Mouse (Mus musculus) heart, embryonic 13.5 days (tissue): ENCODE results near the gene Wdhd1. TPM values are rescaled to one million over a fixed set of nuclear protein-coding genes. Genes with fewer than 3 reads are reported as not detected.

Source experiments
- ATAC-seq: fragments of 200-750 bp; cut with Nextera tagmentation; 2 replicates; pipeline ENCODE4 v1.8.0; 2017; ENCODE audit warnings: moderate TSS enrichment; ENCODE audit not compliant: insufficient number of reproducible peaks, low FRiP score, low TSS enrichment; ENCODE audit errors: extremely low read depth
- H3K27ac ChIP-seq: fragments of 300-500 bp; sonication (generic); replicated peaks from 2 replicates; pipeline ENCODE4 v1.5.1; 2015; ENCODE audit warnings: moderate library complexity, mild to moderate bottlenecking, inconsistent platforms
- H3K27me3 ChIP-seq: fragments of 300-500 bp; sonication (generic); replicated peaks from 2 replicates; pipeline ENCODE4 v1.6.1; 2015; ENCODE audit warnings: mild to moderate bottlenecking, inconsistent platforms
- H3K36me3 ChIP-seq: fragments of 300-500 bp; sonication (generic); 2 replicates; pipeline ENCODE4 v1.6.1; 2015; ENCODE audit warnings: mild to moderate bottlenecking, inconsistent platforms
- H3K4me1 ChIP-seq: fragments of 300-500 bp; sonication (generic); 2 replicates; pipeline ENCODE4 v1.6.1; 2015; ENCODE audit warnings: inconsistent platforms
- H3K4me2 ChIP-seq: fragments of 300-500 bp; sonication (generic); 2 replicates; pipeline ENCODE4 v1.6.1; 2015; ENCODE audit warnings: inconsistent platforms, mild to moderate bottlenecking, moderate library complexity
- H3K4me3 ChIP-seq: fragments of 300-500 bp; sonication (generic); 2 replicates; pipeline ENCODE4 v1.5.1; 2015; ENCODE audit warnings: moderate library complexity, mild to moderate bottlenecking, inconsistent platforms
- H3K9ac ChIP-seq: fragments of 300-500 bp; sonication (generic); 2 replicates; pipeline ENCODE4 v1.6.1; 2015; ENCODE audit warnings: inconsistent platforms, mild to moderate bottlenecking, moderate library complexity
- H3K9me3 ChIP-seq: fragments of 300-500 bp; sonication (generic); 2 replicates; pipeline ENCODE4 v1.6.1; 2016; ENCODE audit warnings: inconsistent platforms
- WGBS: fragments of 180-500 bp; shearing (Covaris S2); methylation state at CpG from one replicate; pipeline ENCODE4 v1.1.7; 2015; ENCODE audit warnings: mixed read lengths; 5-methylcytosine and 5-hydroxymethylcytosine counted together
- polyA plus RNA-seq: library from polyadenylated mRNA; unstranded; fragments of >200 nt; fragmentation: Nextera tagmentation; extraction: Ambion mirVana; gene quantifications from 2 replicates; pipeline ENCODE4 v1.2.1, GENCODE M21; 2015

Wdhd1 gene
- polyA plus RNA-seq, 1 experiment from 2014 or later = 16.4 TPM

- H3K27me3 ChIP-seq = peaks cover 10% of the 10 kb centered on the region
- peaks cover 35% of the 10 kb centered on the region for H3K4me1 ChIP-seq
- no peak for ATAC-seq
- no peak overlapping the region for H3K4me3 ChIP-seq
- 90% methylated on average over 7 of the region's 7 CpGs for WGBS
- peaks cover 13% of the 10 kb centered on the region for H3K9me3 ChIP-seq
- H3K36me3 ChIP-seq = peaks cover 10% of the 10 kb centered on the region
- H3K27ac ChIP-seq = no peak overlapping the region
- H3K4me2 ChIP-seq = no peak overlapping the region
- H3K9ac ChIP-seq = no peak overlapping the region
Measured at GRCm38 (mm10) chr14:47236491-47236890, 40.2 kb downstream of the Wdhd1 start.

- 63% methylated on average over 5 of the region's 5 CpGs for WGBS
- Histone ChIP-seq H3K27me3 (peaks cover 10% of the 10 kb centered on the region), H3K27ac (no peak overlapping the region), H3K4me1 (peaks cover 31% of the 10 kb centered on the region), H3K9ac (no peak overlapping the region), H3K4me2 (no peak overlapping the region), H3K36me3 (no peaks in the 10 kb centered on the region), H3K4me3 (no peak overlapping the region), H3K9me3 (peaks cover 13% of the 10 kb centered on the region)
- ATAC-seq = no peak
Measured at GRCm38 (mm10) chr14:47234526-47235250, 42.0 kb downstream of the Wdhd1 start.

DNA sequence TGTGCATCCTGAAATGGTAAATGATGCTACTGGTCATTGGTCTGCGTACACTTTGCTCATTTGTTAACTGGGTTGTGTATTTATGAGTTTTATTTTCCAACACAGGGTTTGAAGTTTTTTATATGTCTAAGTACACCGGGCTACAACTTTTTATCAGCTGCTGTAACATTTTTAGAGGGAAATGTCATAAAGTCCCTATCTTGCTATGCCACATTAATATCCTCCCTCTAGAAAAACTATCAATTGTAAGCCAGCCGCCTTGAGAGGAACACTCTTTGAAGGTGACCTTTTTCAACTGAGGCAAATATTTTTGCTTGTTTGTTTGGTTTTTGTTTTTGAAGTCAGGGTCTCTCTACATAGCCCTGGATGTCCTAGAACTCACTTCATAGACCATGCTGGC is 42.6 kb downstream of the Wdhd1 start:
- no peak for ATAC-seq
- H3K9me3 ChIP-seq = peaks cover 13% of the 10 kb centered on the region
- H3K4me1 ChIP-seq = peaks cover 34% of the 10 kb centered on the region
- no peak overlapping the region for H3K9ac ChIP-seq
- H3K27me3 ChIP-seq = peaks cover 10% of the 10 kb centered on the region
- no peak overlapping the region for H3K4me3 ChIP-seq
- H3K27ac ChIP-seq = peak overlapping the region; percentile 33; the same call in 1 of the 2 replicates
- H3K4me2 ChIP-seq = no peak overlapping the region
- H3K36me3 ChIP-seq = no peaks in the 10 kb centered on the region
- 72% methylated on average over 3 of the region's 3 CpGs for WGBS

- WGBS = 21% methylated on average over 2 of the region's 2 CpGs
- Histone ChIP-seq H3K4me3 (no peak overlapping the region), H3K9ac (no peak overlapping the region), H3K9me3 (peaks cover 13% of the 10 kb centered on the region), H3K27ac (no peak overlapping the region), H3K27me3 (peaks cover 10% of the 10 kb centered on the region), H3K36me3 (no peaks in the 10 kb centered on the region), H3K4me2 (no peak overlapping the region), H3K4me1 (peaks cover 34% of the 10 kb centered on the region)
- no peak for ATAC-seq
Measured at GRCm38 (mm10) chr14:47233602-47234001, 43.1 kb downstream of the Wdhd1 start.

GRCm38 (mm10) chr14:47229796-47230376 is 46.8 kb downstream of the Wdhd1 start:
- H3K9me3 ChIP-seq = peaks cover 4% of the 10 kb centered on the region; the same call in 1 of the 2 replicates
- H3K36me3 ChIP-seq = no peaks in the 10 kb centered on the region
- no peak for ATAC-seq
- WGBS = 51% methylated on average over 11 of the region's 11 CpGs
- H3K9ac ChIP-seq = no peak overlapping the region
- no peaks in the 10 kb centered on the region; the same call in 1 of the 2 replicates for H3K27me3 ChIP-seq
- H3K4me1 ChIP-seq = peaks cover 31% of the 10 kb centered on the region
- peak overlapping the region; percentile 24 for H3K4me2 ChIP-seq
- peak overlapping the region; percentile 70 for H3K27ac ChIP-seq
- H3K4me3 ChIP-seq = no peak overlapping the region

DNA sequence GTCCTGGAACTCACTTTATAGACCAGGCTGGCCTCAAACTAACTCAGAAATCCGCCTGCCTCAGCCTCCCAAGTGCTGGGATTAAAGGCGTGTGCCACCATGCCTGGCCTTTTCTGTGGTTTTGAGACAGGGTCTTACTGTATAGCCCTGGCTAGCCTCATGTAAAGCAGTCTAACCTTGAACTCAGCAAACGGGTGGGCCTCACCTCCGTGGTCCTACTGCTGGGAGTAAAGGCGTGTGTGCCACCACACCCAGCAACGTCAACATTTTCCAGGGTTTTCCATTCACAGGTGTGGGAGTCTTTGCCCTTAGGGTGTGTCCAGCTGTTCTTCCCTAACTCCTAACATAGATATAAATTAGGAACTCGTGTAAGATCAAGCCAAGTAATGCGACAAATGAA is 50.7 kb downstream of the Wdhd1 start:
- no peak overlapping the region for H3K27ac ChIP-seq
- H3K4me1 ChIP-seq = peaks cover 11% of the 10 kb centered on the region
- 85% methylated on average over 8 of the region's 8 CpGs for WGBS
- no peak overlapping the region for H3K9ac ChIP-seq
- H3K4me3 ChIP-seq = no peak overlapping the region
- no peaks in the 10 kb centered on the region for H3K27me3 ChIP-seq
- H3K4me2 ChIP-seq = no peak overlapping the region
- no peak for ATAC-seq
- H3K36me3 ChIP-seq = no peaks in the 10 kb centered on the region
- peaks cover 4% of the 10 kb centered on the region; the same call in 1 of the 2 replicates for H3K9me3 ChIP-seq

DNA sequence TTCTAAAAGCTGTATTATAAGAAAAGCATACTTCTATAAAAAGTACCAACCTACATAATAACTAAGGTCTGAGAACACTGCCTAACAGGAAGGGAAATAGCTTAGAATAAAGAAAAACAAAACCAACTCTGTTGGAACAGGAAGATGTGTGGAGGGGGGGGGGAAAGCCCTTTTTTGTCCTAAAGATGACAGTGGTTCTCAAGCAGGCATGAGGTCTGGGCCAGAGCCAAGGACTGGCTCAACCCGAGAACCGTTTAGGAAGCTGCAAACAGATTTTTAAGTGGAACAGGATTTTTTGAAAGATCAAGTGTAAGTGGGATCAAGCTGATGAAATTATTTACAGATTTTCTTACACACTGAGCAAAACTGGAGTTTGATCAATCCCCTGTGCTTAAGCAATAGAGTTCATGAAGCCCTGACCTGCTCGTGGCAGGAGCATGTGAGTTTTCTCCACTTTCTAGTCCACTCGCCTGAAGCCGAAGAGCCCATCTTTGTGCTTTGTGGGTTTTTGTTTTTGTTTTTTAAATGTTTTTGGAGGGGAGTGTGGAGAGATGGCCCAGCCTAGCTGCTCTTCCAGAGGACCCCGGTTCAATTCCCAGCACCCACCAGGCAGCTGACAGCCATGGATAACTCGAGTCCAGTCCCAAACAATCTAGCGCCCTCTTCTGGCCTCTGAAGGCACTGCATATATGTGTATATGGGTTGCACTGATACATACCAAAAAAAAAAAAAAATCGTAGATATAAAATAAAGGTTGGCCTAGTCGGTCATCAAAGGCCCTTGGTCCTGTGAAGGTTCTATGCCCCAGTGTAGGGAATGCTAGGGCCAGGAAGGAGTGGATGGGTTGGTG is 52.0 kb downstream of the Wdhd1 start:
- no peak for ATAC-seq
- no peak overlapping the region for H3K9ac ChIP-seq
- WGBS = 77% methylated on average over 10 of the region's 10 CpGs
- no peak overlapping the region for H3K4me2 ChIP-seq
- no peaks in the 10 kb centered on the region for H3K36me3 ChIP-seq
- H3K27ac ChIP-seq = no peak overlapping the region
- no peak overlapping the region for H3K4me3 ChIP-seq
- no peaks in the 10 kb centered on the region for H3K27me3 ChIP-seq
- H3K9me3 ChIP-seq = peaks cover 4% of the 10 kb centered on the region; the same call in 1 of the 2 replicates
- peaks cover 4% of the 10 kb centered on the region; the same call in 1 of the 2 replicates for H3K4me1 ChIP-seq

GRCm38 (mm10) chr14:47222631-47223450 is 53.8 kb downstream of the Wdhd1 start:
- WGBS = 71% methylated on average over 11 of the region's 11 CpGs
- no peak for ATAC-seq
- Histone ChIP-seq H3K9me3 (peaks cover 4% of the 10 kb centered on the region; the same call in 1 of the 2 replicates), H3K4me2 (no peak overlapping the region), H3K36me3 (no peaks in the 10 kb centered on the region), H3K27ac (no peak overlapping the region), H3K9ac (no peak overlapping the region), H3K4me1 (no peaks in the 10 kb centered on the region), H3K27me3 (no peaks in the 10 kb centered on the region), H3K4me3 (no peak overlapping the region)

DNA sequence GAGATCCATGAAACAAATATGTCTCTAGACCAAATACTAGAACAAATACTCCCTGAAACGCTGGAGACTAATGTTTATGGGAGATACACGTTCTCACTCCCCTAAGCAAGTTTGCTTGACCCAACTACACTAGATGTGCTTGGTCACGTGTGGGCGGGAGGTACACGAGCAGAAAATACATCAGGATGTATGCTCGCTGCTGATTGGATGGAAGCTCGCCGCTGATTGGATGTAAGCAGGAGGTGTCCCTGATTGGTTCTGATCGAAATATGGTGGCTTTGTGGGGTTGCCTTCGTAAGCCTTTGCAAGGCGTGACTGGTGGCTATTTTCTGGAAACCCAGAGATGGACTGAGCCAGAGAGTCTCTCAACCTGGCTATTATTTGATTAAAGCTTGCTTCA is 55.1 kb downstream of the Wdhd1 start:
- no peaks in the 10 kb centered on the region for H3K36me3 ChIP-seq
- no peak overlapping the region for H3K4me2 ChIP-seq
- H3K9me3 ChIP-seq = peaks cover 4% of the 10 kb centered on the region; the same call in 1 of the 2 replicates
- H3K4me3 ChIP-seq = no peak overlapping the region
- H3K27me3 ChIP-seq = no peaks in the 10 kb centered on the region
- no peak overlapping the region for H3K9ac ChIP-seq
- no peaks in the 10 kb centered on the region for H3K4me1 ChIP-seq
- 76% methylated on average over 11 of the region's 11 CpGs for WGBS
- no peak overlapping the region for H3K27ac ChIP-seq
- ATAC-seq = no peak

DNA sequence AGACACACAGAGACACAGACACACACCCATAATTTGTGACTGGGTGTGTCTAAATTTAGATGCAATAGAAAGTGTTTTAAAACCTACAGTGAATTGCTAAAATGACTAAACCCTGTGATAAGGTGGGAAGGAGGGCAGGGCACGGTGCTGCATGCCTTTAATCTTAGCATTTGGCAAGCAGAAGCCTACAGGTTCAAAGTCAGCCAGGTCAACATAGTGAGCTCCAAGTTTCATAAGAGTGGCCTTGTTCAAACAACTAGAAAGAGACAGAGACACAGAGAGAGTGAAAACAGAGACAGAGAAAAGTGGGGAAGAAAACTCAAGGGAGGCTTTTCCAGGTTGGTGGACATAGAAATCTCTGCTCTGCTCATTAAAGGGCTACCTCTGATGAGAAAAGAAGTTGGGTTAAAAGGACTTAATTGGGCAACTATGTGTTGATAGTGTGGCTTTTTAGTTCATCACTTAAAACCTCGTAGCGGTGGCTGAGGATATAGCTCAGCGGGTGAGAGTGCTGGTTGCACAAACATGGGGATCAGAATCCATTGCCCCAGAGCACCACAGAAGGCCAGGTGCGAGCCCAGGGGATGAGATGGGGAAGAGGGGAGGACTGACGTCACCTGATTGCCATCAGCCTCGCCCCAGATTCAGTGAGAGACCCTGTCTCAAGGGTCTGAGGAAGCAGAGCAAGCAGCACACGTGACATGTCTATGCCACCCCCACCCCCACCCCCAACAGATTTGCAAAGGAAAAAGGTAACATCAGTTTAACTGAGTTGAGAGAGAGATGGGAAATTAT is 56.2 kb downstream of the Wdhd1 start:
- no peaks in the 10 kb centered on the region for H3K36me3 ChIP-seq
- no peaks in the 10 kb centered on the region for H3K9me3 ChIP-seq
- H3K9ac ChIP-seq = no peak overlapping the region
- no peak overlapping the region for H3K4me2 ChIP-seq
- H3K27me3 ChIP-seq = no peaks in the 10 kb centered on the region
- no peak overlapping the region for H3K27ac ChIP-seq
- 79% methylated on average over 8 of the region's 8 CpGs for WGBS
- no peaks in the 10 kb centered on the region for H3K4me1 ChIP-seq
- no peak for ATAC-seq
- no peak overlapping the region for H3K4me3 ChIP-seq
